Mouse (Mus musculus) sigmoid colon, adult 10 weeks (tissue): Measurements from ENCODE around the gene Ccdc187. TPM values are rescaled to one million over a fixed set of nuclear protein-coding genes. Genes with fewer than 3 reads are reported as not detected.

Experiments used
- polyA plus RNA-seq: library from polyadenylated mRNA; stranded (reverse); fragments of 350-450 nt; fragmentation: Illumina TruSeq; extraction: RNeasy Lipid Tissue Mini Kit (QIAGEN cat#74804); gene quantifications from one replicate; pipeline ENCODE4 v1.2.3, GENCODE M21; 2014; ENCODE audit warnings: low read depth, low replicate concordance

Ccdc187 gene
- polyA plus RNA-seq, result 0.22 TPM

DNA sequence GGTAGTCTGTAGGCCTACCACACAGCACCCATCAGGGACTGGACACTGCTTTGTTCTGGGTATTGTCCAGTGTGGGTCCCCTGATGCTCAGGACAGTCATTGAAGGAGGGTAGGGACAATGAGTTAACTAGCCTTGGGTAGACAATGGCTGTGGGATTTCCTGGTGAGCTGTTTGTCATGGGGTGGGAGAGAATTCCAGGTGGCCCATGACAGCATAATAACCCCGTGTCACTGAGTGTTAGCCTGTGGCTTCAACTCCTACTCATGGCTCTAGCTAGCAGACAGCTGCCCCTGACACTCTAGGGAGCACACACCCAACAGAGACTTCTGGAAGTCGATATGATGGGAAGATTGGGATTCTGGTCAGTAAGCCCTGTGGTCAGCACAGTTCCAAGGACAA lies at the start of gene Ccdc187:
Ccdc187 (minus strand) TSS at position 101 of the 400 bp plus-strand sequence.

GRCm38 (mm10) chr2:26315072-26315924 lies 20.9 kb upstream of the Ccdc187 start, which contains the start of gene Gpsm1:
Gpsm1 (plus strand) TSS chr2:26315515.

GRCm38 (mm10) chr2:26237290-26237782 lies 57.0 kb downstream of the Ccdc187 start, which contains the start of gene Qsox2:
Qsox2 (minus strand) TSS chr2:26237525.

DNA sequence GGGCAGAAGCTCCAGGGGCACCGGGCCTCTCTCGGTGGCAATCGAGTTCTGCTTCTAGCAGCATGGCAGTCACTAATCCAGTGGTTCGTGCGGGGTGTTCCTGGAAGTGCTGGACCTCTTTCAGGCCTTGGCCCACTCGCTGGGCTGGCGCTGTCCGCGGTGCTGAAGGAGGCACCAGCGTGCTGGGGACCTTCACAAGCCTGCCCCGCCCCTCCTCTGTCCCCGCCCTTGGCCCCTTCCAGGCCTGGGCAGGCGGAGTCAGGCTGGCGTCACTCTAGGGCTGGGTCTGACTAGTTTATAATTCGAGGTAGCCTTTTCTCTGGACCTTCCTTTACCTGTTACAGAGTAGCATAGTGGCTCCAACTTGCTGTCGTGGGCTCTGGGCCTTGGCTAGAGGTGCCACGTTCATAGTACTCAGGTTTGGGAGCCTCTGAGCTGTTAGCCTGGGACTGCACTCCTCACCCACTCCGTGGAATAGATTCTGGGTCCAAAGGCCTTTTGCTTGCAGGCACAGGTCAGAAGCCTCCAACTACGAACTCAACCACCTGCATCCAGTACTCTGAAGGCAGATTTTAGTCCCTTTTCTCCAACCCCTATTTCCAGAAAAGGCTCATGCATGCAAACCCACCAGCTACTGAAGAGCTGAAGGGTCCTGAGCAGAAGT lies 86.1 kb downstream of the Ccdc187 start, which contains the start of gene Lhx3:
Lhx3 (minus strand) TSS at position 164 of the 664 bp plus-strand sequence.

Other genes starting within 250 kb of the Ccdc187 start
- gene Nacc2, start 171.3 kb downstream of the Ccdc187 start, polyA plus RNA-seq, result 12.7 TPM
- gene Lhx3, start 86.3 kb downstream of the Ccdc187 start, polyA plus RNA-seq, result not detected
- 11.9 TPM for gene Qsox2, start 57.0 kb downstream of the Ccdc187 start, polyA plus RNA-seq
- 0.69 TPM for gene Gpsm1, start 21.0 kb upstream of the Ccdc187 start, polyA plus RNA-seq
- 1.4 TPM for gene Dnlz, start 57.6 kb upstream of the Ccdc187 start, polyA plus RNA-seq
- gene Card9, start 66.4 kb upstream of the Ccdc187 start, polyA plus RNA-seq, result not detected
- gene Snapc4, start 86.1 kb upstream of the Ccdc187 start, polyA plus RNA-seq, result 17.6 TPM
- gene Entr1, start 94.8 kb upstream of the Ccdc187 start, polyA plus RNA-seq, result 35.1 TPM
- 96.4 TPM for gene Pmpca, start 94.8 kb upstream of the Ccdc187 start, polyA plus RNA-seq
- gene Inpp5e, start 114.6 kb upstream of the Ccdc187 start, polyA plus RNA-seq, result 5.6 TPM
- gene Sec16a, start 150.7 kb upstream of the Ccdc187 start, polyA plus RNA-seq, result 63.6 TPM
- gene Notch1, start 222.1 kb upstream of the Ccdc187 start, polyA plus RNA-seq, result 1.7 TPM